Mouse (Mus musculus) monocyte, adult 2 months (primary cell): ENCODE data around the gene Tpk1.
A peak's percentile ranks its signal among the peaks of the same experiment; 100 is the strongest.

Source experiments
- DNase-seq, 2 experiments: peaks; one replicate each; pipeline ENCODE4 v3.0.0; 2022; ENCODE audit warnings: low spot score in 2 of 2, low read depth in 1 of 2

Tpk1 gene

GRCm38 (mm10) chr6:43665677-43666546 is at the start of gene Tpk1:
Gene Tpk1, minus strand, starts transcription at chr6:43666278.
- peak; percentile 56 to 72 for DNase-seq

DNA sequence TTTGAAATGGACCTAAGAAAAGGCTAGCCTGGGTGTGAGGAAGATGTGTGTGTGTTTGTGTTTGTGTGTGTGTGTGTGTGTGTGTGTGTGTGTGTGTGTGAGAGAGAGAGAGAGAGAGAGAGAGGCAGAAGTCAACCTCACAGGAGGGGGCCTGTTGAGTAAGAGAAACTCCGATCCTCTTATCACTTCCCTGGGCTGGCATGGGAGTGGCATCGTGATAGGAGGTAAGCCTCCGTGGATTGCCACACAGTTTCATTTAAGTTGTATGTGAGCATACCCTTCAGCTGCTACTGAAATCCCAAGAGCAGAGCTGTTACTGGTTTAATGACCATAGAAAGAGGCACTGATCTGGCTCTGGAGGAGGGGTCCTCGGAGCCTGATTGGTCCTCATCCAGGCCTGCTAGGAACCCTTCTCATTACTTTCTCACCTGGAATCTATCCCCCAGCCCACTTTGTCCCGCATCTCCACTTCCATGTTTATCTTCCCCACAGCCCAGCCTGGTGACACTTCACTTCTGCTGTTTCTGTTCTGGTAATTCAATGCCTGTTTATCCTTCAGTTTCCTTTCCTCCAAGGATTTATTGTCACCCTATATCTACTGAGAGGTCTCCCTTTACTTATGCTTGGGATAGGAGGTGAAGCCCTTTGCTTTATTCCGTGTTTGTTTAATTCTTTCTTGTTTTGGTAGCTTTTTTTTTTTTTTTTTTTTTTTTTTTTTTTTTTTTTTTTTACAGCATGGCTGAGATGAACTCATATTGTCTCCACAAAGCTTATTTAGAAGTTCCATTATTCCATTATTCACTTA is 36.9 kb upstream of the Tpk1 start:
- DNase-seq, result no peak

GRCm38 (mm10) chr6:43691863-43692262 is 25.8 kb upstream of the Tpk1 start:
- no peak for DNase-seq

- no peak for DNase-seq
Measured at GRCm38 (mm10) chr6:43685985-43686384, 19.9 kb upstream of the Tpk1 start.

GRCm38 (mm10) chr6:43682535-43682934 is 16.5 kb upstream of the Tpk1 start:
- no peak for DNase-seq

GRCm38 (mm10) chr6:43678689-43679212 is 12.7 kb upstream of the Tpk1 start:
- no peak for DNase-seq

GRCm38 (mm10) chr6:43677566-43677965 is 11.5 kb upstream of the Tpk1 start:
- DNase-seq, result no peak

GRCm38 (mm10) chr6:43676139-43676538 is 10.1 kb upstream of the Tpk1 start:
- DNase-seq, result no peak

GRCm38 (mm10) chr6:43674986-43675760 is 9.1 kb upstream of the Tpk1 start:
- no peak for DNase-seq

DNA sequence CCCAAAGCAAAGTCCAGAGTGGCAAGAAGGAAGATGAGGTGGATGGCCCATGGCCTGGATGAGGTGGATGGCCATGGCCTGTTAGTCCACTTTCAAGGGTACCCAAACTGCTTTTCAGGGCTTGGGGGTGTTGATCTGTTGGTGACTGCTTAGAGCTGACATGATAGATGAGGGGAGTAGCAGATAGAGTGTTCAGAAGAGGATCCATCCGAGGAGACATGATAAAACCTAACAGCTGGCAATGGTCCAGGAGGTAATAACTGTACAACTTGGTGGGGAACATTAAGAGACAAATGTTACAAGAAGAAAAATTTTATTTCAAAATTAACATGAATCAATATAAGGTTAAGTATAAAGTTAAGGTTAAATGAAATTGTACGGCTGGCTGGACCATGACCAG is 4.9 kb upstream of the Tpk1 start:
- DNase-seq, result no peak

GRCm38 (mm10) chr6:43667681-43668080 is 1.6 kb upstream of the Tpk1 start:
- DNase-seq, result no peak

DNA sequence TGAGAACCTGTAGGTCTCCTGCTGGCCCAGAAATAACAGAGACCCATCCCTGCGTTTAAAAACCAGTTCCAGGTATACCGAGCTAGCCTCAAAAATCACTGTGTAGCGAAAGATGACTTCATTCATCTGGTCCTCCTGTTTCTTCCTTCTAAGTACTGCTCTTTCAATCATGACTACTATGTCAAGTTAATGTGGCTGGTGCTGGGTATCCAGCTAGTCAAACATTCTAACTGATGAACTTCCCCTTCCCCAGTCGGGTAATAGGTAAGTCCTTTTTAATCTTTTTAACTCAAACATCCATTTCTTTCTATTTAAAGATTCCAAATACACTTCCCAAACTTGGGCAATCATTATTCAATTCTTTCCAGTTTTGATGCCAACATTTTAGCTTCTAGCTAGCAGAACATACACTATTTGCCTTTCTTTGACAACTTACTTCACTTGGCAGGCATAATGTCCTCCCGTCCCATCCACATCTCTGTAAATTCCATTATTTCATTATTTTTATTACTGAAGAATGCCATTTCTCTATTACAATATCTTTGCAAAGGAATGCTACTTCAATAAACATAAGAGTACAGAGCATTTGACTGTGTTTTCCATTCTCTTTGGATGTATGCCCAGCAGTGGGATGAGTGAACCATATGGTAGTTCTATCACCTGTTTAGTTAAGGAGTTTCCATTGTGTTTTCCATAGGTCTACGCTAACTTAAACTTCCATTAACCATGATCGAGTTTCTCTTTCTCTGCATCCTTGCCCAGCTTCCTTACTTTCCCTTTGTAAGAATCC is 728 bp upstream of the Tpk1 start:
- no peak for DNase-seq

GRCm38 (mm10) chr6:43661822-43662221 is 4.3 kb downstream of the Tpk1 start:
- no peak for DNase-seq

GRCm38 (mm10) chr6:43658290-43658689 is 7.8 kb downstream of the Tpk1 start:
- no peak for DNase-seq

- DNase-seq, result no peak
Measured at GRCm38 (mm10) chr6:43657845-43658244, 8.2 kb downstream of the Tpk1 start.

DNA sequence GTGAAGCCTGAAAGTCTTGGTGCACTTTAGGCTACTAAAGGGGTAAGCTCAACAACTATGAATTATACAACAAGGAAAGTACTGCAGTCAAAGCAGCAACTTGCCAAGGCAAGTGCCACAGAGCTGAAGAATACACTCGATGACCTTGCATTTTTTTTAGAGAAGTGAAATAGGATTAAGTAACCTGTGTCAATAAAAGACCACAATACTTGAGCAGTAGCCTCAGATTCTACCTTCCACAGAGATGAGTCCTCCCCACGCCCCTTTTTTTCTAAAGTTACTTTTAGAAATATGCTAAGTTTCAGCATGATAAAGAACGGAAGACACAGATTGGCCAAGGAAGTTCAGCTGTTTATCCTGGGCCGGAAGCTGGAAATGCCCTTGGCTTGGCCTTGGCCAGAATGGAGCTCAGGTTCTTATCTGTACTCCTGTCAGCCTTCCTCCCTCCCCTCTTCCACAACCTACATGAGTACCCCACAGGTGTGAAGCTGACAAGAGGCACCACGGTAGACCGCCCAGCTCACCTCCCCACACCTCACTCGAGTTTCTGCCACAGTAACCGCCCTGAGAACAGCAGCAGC is 11.1 kb downstream of the Tpk1 start:
- DNase-seq, result no peak

DNA sequence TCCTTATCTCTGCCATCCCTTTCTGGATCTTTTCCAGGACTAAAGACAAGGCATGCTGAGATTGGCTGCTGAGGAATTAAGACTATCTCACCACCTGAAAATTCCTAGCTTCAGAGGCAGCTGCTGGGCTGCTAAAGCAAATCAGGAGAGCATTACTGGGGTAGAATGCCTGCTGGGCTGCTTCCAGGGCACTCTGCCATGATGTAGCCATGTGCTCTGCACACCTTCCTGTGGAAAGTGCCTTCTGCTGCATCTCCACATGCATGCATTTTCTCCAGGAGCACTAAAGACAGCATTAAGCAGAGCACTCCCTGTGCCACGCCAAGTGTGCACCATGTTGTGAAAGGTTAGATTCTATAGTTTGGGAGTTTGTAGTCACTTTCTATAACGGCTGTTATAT is 16.6 kb downstream of the Tpk1 start:
- no peak for DNase-seq

DNA sequence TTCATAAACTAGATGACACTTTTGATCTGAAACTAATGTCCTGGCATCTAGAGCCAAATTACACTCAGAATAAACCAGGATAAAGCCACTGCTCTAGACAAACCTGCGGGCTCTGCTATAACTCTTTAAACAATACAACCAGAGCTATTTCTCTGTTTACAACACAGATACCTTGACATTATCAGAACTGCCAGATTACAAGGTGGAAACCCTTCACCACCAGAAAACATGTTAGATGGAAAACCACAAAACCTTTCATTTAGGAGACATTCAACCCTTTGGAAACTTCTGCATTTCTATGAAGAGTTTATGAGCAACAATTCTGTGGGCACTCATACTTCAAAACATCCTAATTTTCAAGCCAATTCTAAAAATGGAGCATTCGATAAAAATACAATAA is 20.4 kb downstream of the Tpk1 start:
- no peak for DNase-seq

DNA sequence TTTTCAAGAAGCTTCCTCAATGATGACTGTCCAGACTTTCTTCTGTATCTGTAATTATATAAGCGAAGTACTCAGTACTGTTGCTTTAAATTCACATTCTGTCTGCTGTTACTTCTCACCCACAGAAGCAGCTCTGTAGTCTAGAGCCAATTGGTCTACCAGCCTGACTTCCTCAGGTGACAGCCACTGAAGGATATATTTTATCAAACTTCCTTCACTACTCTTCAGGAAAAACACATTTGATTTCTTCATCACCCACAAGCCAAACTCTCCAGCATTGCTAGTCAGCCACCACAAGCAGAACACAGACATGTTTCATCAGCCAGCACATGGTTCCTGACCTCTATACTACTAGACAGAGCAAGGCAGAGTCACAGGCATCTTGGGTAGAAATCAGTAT is 21.0 kb downstream of the Tpk1 start:
- DNase-seq, result no peak

DNA sequence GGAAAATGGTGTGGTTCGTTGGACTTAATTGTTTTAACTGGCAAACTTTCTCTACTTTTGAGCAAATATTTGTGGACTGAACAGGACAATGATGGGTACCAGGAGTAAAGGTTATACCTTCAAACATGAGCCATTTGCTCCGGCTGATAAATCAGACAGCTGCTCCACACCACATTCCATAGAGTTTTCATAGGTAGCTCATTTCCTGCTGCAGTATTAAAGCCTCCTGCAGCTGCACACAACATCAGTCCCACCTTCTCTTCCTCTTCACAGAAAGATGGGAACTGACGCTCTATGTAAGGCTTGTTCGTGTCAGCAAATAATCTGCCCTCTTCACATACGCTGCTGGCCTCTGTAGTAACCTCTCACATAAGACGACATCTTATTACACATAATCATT is 22.4 kb downstream of the Tpk1 start:
- no peak for DNase-seq
